Mouse (Mus musculus): ENCODE measurements around the gene Chka. TPM values are rescaled to one million over a fixed set of nuclear protein-coding genes. Genes with fewer than 3 reads are reported as not detected.
A peak's percentile ranks its signal among the peaks of the same experiment; 100 is the strongest.

Chka gene
- polyA plus RNA-seq, 1 experiment from 2014 or later = 53.0 TPM

- no peaks in the 10 kb centered on the region for H3K36me3 ChIP-seq (ENCODE audit: insufficient read depth, low read length)
- H3K27ac ChIP-seq = peak overlapping the region; percentile 81
- DNase-seq (ENCODE audit: low spot score) (no peak), ATAC-seq (replicated peaks; ENCODE audit: low FRiP score, low read depth) (no peak)
- WGBS = 89% methylated on average over 2 of the region's 2 CpGs
- H3K9ac ChIP-seq (ENCODE audit: low read depth, low read length) = no peak overlapping the region
- no peak overlapping the region for H3K4me2 ChIP-seq (ENCODE audit: low read length)
- no peaks in the 10 kb centered on the region for H3K9me3 ChIP-seq (replicated peaks; ENCODE audit: low read length)
- no peak overlapping the region for H3K4me3 ChIP-seq (replicated peaks; ENCODE audit: low read depth, low read length)
- no peak for TF ChIP-seq CTCF (IDR thresholded peaks at IDR 0.05; ENCODE audit: low read depth)
- H3K4me1 ChIP-seq (replicated peaks; ENCODE audit: insufficient read depth, low read length) = no peaks in the 10 kb centered on the region
- no peaks in the 10 kb centered on the region for H3K27me3 ChIP-seq (ENCODE audit: insufficient read depth, low read length)
Observed at GRCm38 (mm10) chr19:3843629-3844028, 7.9 kb upstream of the Chka start.

GRCm38 (mm10) chr19:3844836-3845235, 6.7 kb upstream of the Chka start:
- H3K4me1 ChIP-seq (replicated peaks; ENCODE audit: insufficient read depth, low read length) = no peaks in the 10 kb centered on the region
- no peak for ATAC-seq (replicated peaks; ENCODE audit: low FRiP score, low read depth)
- H3K36me3 ChIP-seq (ENCODE audit: insufficient read depth, low read length) = no peaks in the 10 kb centered on the region
- no peaks in the 10 kb centered on the region for H3K9me3 ChIP-seq (replicated peaks; ENCODE audit: low read length)
- no peak overlapping the region for H3K9ac ChIP-seq (ENCODE audit: low read depth, low read length)
- no peak for DNase-seq (ENCODE audit: low spot score)
- H3K4me2 ChIP-seq (ENCODE audit: low read length) = no peak overlapping the region
- H3K27ac ChIP-seq = 0 out of 2 replicates have a peak overlapping the region, but pooled peaks have one; percentile 13
- WGBS = 93% methylated on average over 1 of the region's 1 CpGs
- no peak overlapping the region for H3K4me3 ChIP-seq (replicated peaks; ENCODE audit: low read depth, low read length)
- no peaks in the 10 kb centered on the region for H3K27me3 ChIP-seq (ENCODE audit: insufficient read depth, low read length)
- TF ChIP-seq CTCF (IDR thresholded peaks at IDR 0.05; ENCODE audit: low read depth) = no peak

DNA sequence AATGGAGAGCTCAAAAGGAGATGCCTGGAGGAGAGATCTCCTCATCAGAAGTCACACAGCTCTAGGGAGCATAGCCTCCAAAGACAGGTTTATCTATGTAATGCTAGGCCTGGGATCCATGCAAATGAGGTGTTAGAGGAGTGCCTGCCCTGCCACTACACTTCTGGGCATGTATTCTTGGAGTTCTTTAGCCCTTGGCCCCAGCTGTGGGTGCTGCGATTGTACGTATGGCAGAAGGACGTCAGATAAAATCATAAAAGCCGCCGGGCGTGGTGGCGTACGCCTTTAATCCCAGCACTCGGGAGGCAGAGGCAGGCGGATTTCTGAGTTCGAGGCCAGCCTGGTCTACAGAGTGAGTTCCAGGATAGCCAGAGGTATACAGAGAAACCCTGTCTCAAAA, 6.2 kb upstream of the Chka start:
- 88% methylated on average over 11 of the region's 11 CpGs for WGBS
- no peak overlapping the region for H3K27ac ChIP-seq
- no peak overlapping the region for H3K4me3 ChIP-seq (replicated peaks; ENCODE audit: low read depth, low read length)
- no peak overlapping the region for H3K9ac ChIP-seq (ENCODE audit: low read depth, low read length)
- no peak for DNase-seq (ENCODE audit: low spot score)
- H3K4me1 ChIP-seq (replicated peaks; ENCODE audit: insufficient read depth, low read length) = no peaks in the 10 kb centered on the region
- ATAC-seq (replicated peaks; ENCODE audit: low FRiP score, low read depth) = no peak
- H3K36me3 ChIP-seq (ENCODE audit: insufficient read depth, low read length) = no peaks in the 10 kb centered on the region
- no peaks in the 10 kb centered on the region for H3K9me3 ChIP-seq (replicated peaks; ENCODE audit: low read length)
- no peaks in the 10 kb centered on the region for H3K27me3 ChIP-seq (ENCODE audit: insufficient read depth, low read length)
- H3K4me2 ChIP-seq (ENCODE audit: low read length) = no peak overlapping the region
- no peak for TF ChIP-seq CTCF (IDR thresholded peaks at IDR 0.05; ENCODE audit: low read depth)

- Histone ChIP-seq H3K9me3 (replicated peaks; ENCODE audit: low read length) (no peaks in the 10 kb centered on the region), H3K4me1 (replicated peaks; ENCODE audit: insufficient read depth, low read length) (peaks cover 2% of the 10 kb centered on the region; the same call in 1 of the 2 replicates), H3K4me3 (replicated peaks; ENCODE audit: low read depth, low read length) (no peak overlapping the region), H3K27ac (no peak overlapping the region; the same call in 1 of the 2 replicates), H3K36me3 (ENCODE audit: insufficient read depth, low read length) (no peaks in the 10 kb centered on the region), H3K9ac (ENCODE audit: low read depth, low read length) (no peak overlapping the region), H3K4me2 (ENCODE audit: low read length) (no peak overlapping the region), H3K27me3 (ENCODE audit: insufficient read depth, low read length) (no peaks in the 10 kb centered on the region)
- ATAC-seq (replicated peaks; ENCODE audit: low FRiP score, low read depth) (no peak), DNase-seq (ENCODE audit: low spot score) (no peak)
- no peak for TF ChIP-seq CTCF (IDR thresholded peaks at IDR 0.05; ENCODE audit: low read depth)
- WGBS = 63% methylated on average over 1 of the region's 1 CpGs
Observed at GRCm38 (mm10) chr19:3845803-3846406, 5.7 kb upstream of the Chka start.

GRCm38 (mm10) chr19:3846676-3847604, 4.6 kb upstream of the Chka start:
- Histone ChIP-seq H3K4me3 (replicated peaks; ENCODE audit: low read depth, low read length) (no peak overlapping the region), H3K27ac (no peak overlapping the region), H3K4me2 (ENCODE audit: low read length) (no peak overlapping the region), H3K4me1 (replicated peaks; ENCODE audit: insufficient read depth, low read length) (peaks cover 5% of the 10 kb centered on the region; the same call in 1 of the 2 replicates), H3K9ac (ENCODE audit: low read depth, low read length) (no peak overlapping the region), H3K36me3 (ENCODE audit: insufficient read depth, low read length) (no peaks in the 10 kb centered on the region), H3K9me3 (replicated peaks; ENCODE audit: low read length) (no peaks in the 10 kb centered on the region), H3K27me3 (ENCODE audit: insufficient read depth, low read length) (no peaks in the 10 kb centered on the region)
- ATAC-seq (replicated peaks; ENCODE audit: low FRiP score, low read depth) (no peak), DNase-seq (ENCODE audit: low spot score) (no peak)
- WGBS = 78% methylated on average over 10 of the region's 10 CpGs
- no peak for TF ChIP-seq CTCF (IDR thresholded peaks at IDR 0.05; ENCODE audit: low read depth)

DNA sequence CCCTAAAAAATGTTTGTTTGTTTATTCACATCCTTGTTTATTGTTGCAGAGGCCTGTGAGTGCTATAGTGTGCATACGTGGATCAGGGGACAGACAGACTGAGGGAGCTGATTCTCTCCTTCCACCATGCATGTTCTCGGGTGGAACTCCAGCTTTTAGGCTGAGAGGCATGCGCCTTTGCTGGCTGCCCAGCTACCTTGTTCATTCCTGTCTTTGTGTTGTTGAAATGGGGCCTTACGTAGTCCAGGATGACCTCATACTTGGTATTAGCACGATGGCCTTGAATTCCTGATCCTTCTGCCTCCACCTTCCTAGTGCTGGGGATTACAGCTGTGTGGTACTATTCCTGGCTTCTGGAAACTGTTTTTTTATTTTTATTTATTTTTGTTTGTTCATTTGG, 3.9 kb upstream of the Chka start:
- Histone ChIP-seq H3K27me3 (ENCODE audit: insufficient read depth, low read length) (no peaks in the 10 kb centered on the region), H3K4me3 (replicated peaks; ENCODE audit: low read depth, low read length) (no peak overlapping the region), H3K36me3 (ENCODE audit: insufficient read depth, low read length) (no peaks in the 10 kb centered on the region), H3K27ac (0 out of 2 replicates have a peak overlapping the region, but pooled peaks have one; percentile 42), H3K9me3 (replicated peaks; ENCODE audit: low read length) (no peaks in the 10 kb centered on the region), H3K4me1 (replicated peaks; ENCODE audit: insufficient read depth, low read length) (peaks cover 5% of the 10 kb centered on the region; the same call in 1 of the 2 replicates), H3K4me2 (ENCODE audit: low read length) (no peak overlapping the region), H3K9ac (ENCODE audit: low read depth, low read length) (no peak overlapping the region)
- no peak for TF ChIP-seq CTCF (IDR thresholded peaks at IDR 0.05; ENCODE audit: low read depth)
- WGBS = 84% methylated on average over 5 of the region's 5 CpGs
- DNase-seq (ENCODE audit: low spot score) = no peak
- no peak for ATAC-seq (replicated peaks; ENCODE audit: low FRiP score, low read depth)

Data from kidney, postnatal 0 days (tissue).